Mouse (Mus musculus) liver, embryonic 14.5 days (tissue): ENCODE measurements around the gene Dnaic1.

ENCODE experiments used
- CTCF ChIP-seq: IDR thresholded peaks from 2 replicates; pipeline ENCODE4 v1.5.1; 2016; ENCODE audit warnings: antibody characterized with exemption, low read depth, control low read depth
- EP300 ChIP-seq: IDR thresholded peaks from 2 replicates; pipeline ENCODE4 v1.6.1; 2016; ENCODE audit warnings: antibody characterized with exemption, low read depth

DNA sequence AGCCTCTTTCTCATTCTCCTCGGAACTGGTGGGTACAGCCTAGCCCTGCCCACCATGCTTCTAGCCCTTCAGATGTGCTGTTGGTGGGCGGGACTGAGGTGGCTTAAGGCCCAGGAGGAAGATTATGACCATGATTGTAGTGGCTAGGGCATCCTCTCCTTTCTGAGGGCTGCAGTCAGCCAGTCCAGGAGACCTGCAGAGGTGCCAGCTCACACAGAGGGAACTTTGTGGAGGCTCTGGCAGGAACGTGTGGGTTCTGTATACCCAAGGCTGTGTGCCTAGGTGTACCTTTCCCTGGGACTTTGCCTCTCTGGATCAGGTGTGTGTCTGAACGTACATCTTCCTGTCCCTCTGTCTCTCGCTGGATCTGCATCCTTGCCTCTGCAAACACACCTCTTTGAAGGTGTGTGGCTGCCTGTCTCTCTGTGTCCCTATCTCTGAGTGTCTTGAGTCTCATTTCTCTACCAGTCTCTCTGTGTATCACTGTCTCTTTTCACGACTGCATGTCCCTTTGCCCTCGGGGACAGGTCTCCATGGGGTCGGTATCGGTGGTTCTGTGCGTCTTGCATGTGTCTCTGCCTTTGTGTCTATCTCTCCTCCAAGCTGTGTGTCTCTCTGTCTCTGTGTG lies 69.8 kb downstream of the Dnaic1 start:
- no peak for TF ChIP-seq CTCF
- TF ChIP-seq EP300, result no peak
